Mouse (Mus musculus): ENCODE measurements around the gene Hmgcs2. TPM values are rescaled to one million over a fixed set of nuclear protein-coding genes. Genes with fewer than 3 reads are reported as not detected.
"Not testable (repeated sequence)": the region's sequence is repeated elsewhere in the genome, so short reads cannot be mapped to it uniquely, and the experiment has no call there.

Hmgcs2 gene
- polyA plus RNA-seq, 1 experiment from 2014 or later: 1.4 TPM

GRCm38 (mm10) chr3:98335886-98336285, 55.7 kb downstream of the Hmgcs2 start:
- DNase-seq (ENCODE audit: low spot score) (no peak), ATAC-seq (ENCODE audit: insufficient number of reproducible peaks, low FRiP score, low TSS enrichment, low read depth) (no peak)
- H3K9ac ChIP-seq (ENCODE audit: low read length): no peak overlapping the region
- WGBS: 81% methylated on average over 7 of the region's 7 CpGs
- no peak overlapping the region for H3K4me3 ChIP-seq (ENCODE audit: low read depth, low read length)
- no peak overlapping the region for H3K27ac ChIP-seq (replicated peaks; ENCODE audit: low read depth, low read length)
- H3K4me2 ChIP-seq (ENCODE audit: low read depth, severe bottlenecking): no peak overlapping the region
- H3K36me3 ChIP-seq (ENCODE audit: control insufficient read depth, insufficient read depth, low read length): peaks cover 2% of the 10 kb centered on the region; the same call in 1 of the 2 replicates
- H3K9me3 ChIP-seq (ENCODE audit: control insufficient read depth, low read length): no peaks in the 10 kb centered on the region
- no peaks in the 10 kb centered on the region for H3K27me3 ChIP-seq (ENCODE audit: control insufficient read depth, insufficient read depth, low read length)
- H3K4me1 ChIP-seq (ENCODE audit: control insufficient read depth, insufficient read depth, low read length): peaks cover 25% of the 10 kb centered on the region

GRCm38 (mm10) chr3:98336661-98337654, 56.7 kb downstream of the Hmgcs2 start:
- H3K36me3 ChIP-seq (ENCODE audit: control insufficient read depth, insufficient read depth, low read length): peaks cover 2% of the 10 kb centered on the region; the same call in 1 of the 2 replicates
- no peak overlapping the region for H3K4me3 ChIP-seq (ENCODE audit: low read depth, low read length)
- H3K4me1 ChIP-seq (ENCODE audit: control insufficient read depth, insufficient read depth, low read length): peaks cover 25% of the 10 kb centered on the region
- no peak overlapping the region for H3K4me2 ChIP-seq (ENCODE audit: low read depth, severe bottlenecking)
- H3K27ac ChIP-seq (replicated peaks; ENCODE audit: low read depth, low read length): no peak overlapping the region
- 84% methylated on average over 22 of the region's 22 CpGs for WGBS
- no peaks in the 10 kb centered on the region for H3K27me3 ChIP-seq (ENCODE audit: control insufficient read depth, insufficient read depth, low read length)
- no peak overlapping the region for H3K9ac ChIP-seq (ENCODE audit: low read length)
- no peak for ATAC-seq (ENCODE audit: insufficient number of reproducible peaks, low FRiP score, low TSS enrichment, low read depth)
- H3K9me3 ChIP-seq (ENCODE audit: control insufficient read depth, low read length): no peaks in the 10 kb centered on the region
- DNase-seq (ENCODE audit: low spot score): peak; percentile 40

- peak overlapping the region; percentile 90 for H3K9ac ChIP-seq (ENCODE audit: low read length)
- WGBS: 4% methylated on average over 15 of the region's 15 CpGs
- peak overlapping the region; percentile 86 for H3K4me3 ChIP-seq (ENCODE audit: low read depth, low read length)
- no peak for ATAC-seq (ENCODE audit: insufficient number of reproducible peaks, low FRiP score, low TSS enrichment, low read depth)
- peak overlapping the region; percentile 83 for H3K4me2 ChIP-seq (ENCODE audit: low read depth, severe bottlenecking)
- peaks cover 25% of the 10 kb centered on the region for H3K4me1 ChIP-seq (ENCODE audit: control insufficient read depth, insufficient read depth, low read length)
- no peaks in the 10 kb centered on the region for H3K36me3 ChIP-seq (ENCODE audit: control insufficient read depth, insufficient read depth, low read length)
- H3K27ac ChIP-seq (replicated peaks; ENCODE audit: low read depth, low read length): peak overlapping the region; percentile 75
- no peaks in the 10 kb centered on the region for H3K27me3 ChIP-seq (ENCODE audit: control insufficient read depth, insufficient read depth, low read length)
- H3K9me3 ChIP-seq (ENCODE audit: control insufficient read depth, low read length): no peaks in the 10 kb centered on the region
- peak; percentile 78 for DNase-seq (ENCODE audit: low spot score)
Measured at GRCm38 (mm10) chr3:98338584-98339041, 58.4 kb downstream of the Hmgcs2 start.

GRCm38 (mm10) chr3:98339097-98339705, 59.0 kb downstream of the Hmgcs2 start:
- Histone ChIP-seq H3K27me3 (ENCODE audit: control insufficient read depth, insufficient read depth, low read length) (no peaks in the 10 kb centered on the region), H3K9me3 (ENCODE audit: control insufficient read depth, low read length) (no peaks in the 10 kb centered on the region), H3K4me1 (ENCODE audit: control insufficient read depth, insufficient read depth, low read length) (peaks cover 25% of the 10 kb centered on the region), H3K27ac (replicated peaks; ENCODE audit: low read depth, low read length) (peak overlapping the region; percentile 75), H3K36me3 (ENCODE audit: control insufficient read depth, insufficient read depth, low read length) (no peaks in the 10 kb centered on the region), H3K4me3 (ENCODE audit: low read depth, low read length) (peak overlapping the region; percentile 86), H3K4me2 (ENCODE audit: low read depth, severe bottlenecking) (peak overlapping the region; percentile 83), H3K9ac (ENCODE audit: low read length) (peak overlapping the region; percentile 90)
- WGBS: under 1% methylated on average over 46 of the region's 46 CpGs
- DNase-seq (ENCODE audit: low spot score): peak; percentile 74
- peak; percentile 19; the same call in 1 of the 2 replicates for ATAC-seq (ENCODE audit: insufficient number of reproducible peaks, low FRiP score, low TSS enrichment, low read depth)

GRCm38 (mm10) chr3:98339706-98340109, 59.5 kb downstream of the Hmgcs2 start, which contains the start of gene Phgdh:
Phgdh (minus strand) TSS chr3:98339990.
- peak within 1 kb of the TSS; percentile 83 for H3K4me2 ChIP-seq (ENCODE audit: low read depth, severe bottlenecking)
- WGBS: 0% methylated on average over 10 of the region's 10 CpGs
- H3K4me1 ChIP-seq (ENCODE audit: control insufficient read depth, insufficient read depth, low read length): peaks cover 25% of the 10 kb centered on the region
- DNase-seq (ENCODE audit: low spot score): peak; percentile 83
- peak within 1 kb of the TSS; percentile 86 for H3K4me3 ChIP-seq (ENCODE audit: low read depth, low read length)
- not testable (repeated sequence) for H3K27me3 ChIP-seq (ENCODE audit: control insufficient read depth, insufficient read depth, low read length); H3K9me3 ChIP-seq (ENCODE audit: control insufficient read depth, low read length); H3K36me3 ChIP-seq (ENCODE audit: control insufficient read depth, insufficient read depth, low read length)
- ATAC-seq (ENCODE audit: insufficient number of reproducible peaks, low FRiP score, low TSS enrichment, low read depth): peak; percentile 83
- peak within 1 kb of the TSS; percentile 75 for H3K27ac ChIP-seq (replicated peaks; ENCODE audit: low read depth, low read length)
- H3K9ac ChIP-seq (ENCODE audit: low read length): peak within 1 kb of the TSS; percentile 90

- Histone ChIP-seq H3K4me2 (ENCODE audit: low read depth, severe bottlenecking) (no peak overlapping the region), H3K9ac (ENCODE audit: low read length) (no peak overlapping the region), H3K27ac (replicated peaks; ENCODE audit: low read depth, low read length) (no peak overlapping the region), H3K4me1 (ENCODE audit: control insufficient read depth, insufficient read depth, low read length) (peaks cover 23% of the 10 kb centered on the region), H3K36me3 (ENCODE audit: control insufficient read depth, insufficient read depth, low read length) (no peaks in the 10 kb centered on the region), H3K27me3 (ENCODE audit: control insufficient read depth, insufficient read depth, low read length) (no peaks in the 10 kb centered on the region), H3K9me3 (ENCODE audit: control insufficient read depth, low read length) (no peaks in the 10 kb centered on the region), H3K4me3 (ENCODE audit: low read depth, low read length) (no peak overlapping the region)
- no peak for DNase-seq (ENCODE audit: low spot score)
- WGBS: 79% methylated on average over 17 of the region's 17 CpGs
- ATAC-seq (ENCODE audit: insufficient number of reproducible peaks, low FRiP score, low TSS enrichment, low read depth): no peak
Measured at GRCm38 (mm10) chr3:98340818-98341594, 60.8 kb downstream of the Hmgcs2 start.

- H3K36me3 ChIP-seq (ENCODE audit: control insufficient read depth, insufficient read depth, low read length): no peaks in the 10 kb centered on the region
- no peak overlapping the region for H3K9ac ChIP-seq (ENCODE audit: low read length)
- ATAC-seq (ENCODE audit: insufficient number of reproducible peaks, low FRiP score, low TSS enrichment, low read depth) (no peak), DNase-seq (ENCODE audit: low spot score) (no peak)
- no peak overlapping the region for H3K4me2 ChIP-seq (ENCODE audit: low read depth, severe bottlenecking)
- H3K9me3 ChIP-seq (ENCODE audit: control insufficient read depth, low read length): no peaks in the 10 kb centered on the region
- peaks cover 4% of the 10 kb centered on the region for H3K4me1 ChIP-seq (ENCODE audit: control insufficient read depth, insufficient read depth, low read length)
- no peak overlapping the region for H3K4me3 ChIP-seq (ENCODE audit: low read depth, low read length)
- no peak overlapping the region for H3K27ac ChIP-seq (replicated peaks; ENCODE audit: low read depth, low read length)
- no peaks in the 10 kb centered on the region for H3K27me3 ChIP-seq (ENCODE audit: control insufficient read depth, insufficient read depth, low read length)
- 85% methylated on average over 3 of the region's 3 CpGs for WGBS
Measured at GRCm38 (mm10) chr3:98343235-98343634, 63.0 kb downstream of the Hmgcs2 start.

GRCm38 (mm10) chr3:98348106-98348505, 67.9 kb downstream of the Hmgcs2 start:
- Histone ChIP-seq H3K4me2 (ENCODE audit: low read depth, severe bottlenecking) (no peak overlapping the region), H3K36me3 (ENCODE audit: control insufficient read depth, insufficient read depth, low read length) (no peaks in the 10 kb centered on the region), H3K9ac (ENCODE audit: low read length) (no peak overlapping the region), H3K27me3 (ENCODE audit: control insufficient read depth, insufficient read depth, low read length) (no peaks in the 10 kb centered on the region), H3K9me3 (ENCODE audit: control insufficient read depth, low read length) (no peaks in the 10 kb centered on the region), H3K27ac (replicated peaks; ENCODE audit: low read depth, low read length) (no peak overlapping the region), H3K4me3 (ENCODE audit: low read depth, low read length) (no peak overlapping the region), H3K4me1 (ENCODE audit: control insufficient read depth, insufficient read depth, low read length) (no peaks in the 10 kb centered on the region)
- ATAC-seq (ENCODE audit: insufficient number of reproducible peaks, low FRiP score, low TSS enrichment, low read depth): no peak
- 81% methylated on average over 6 of the region's 6 CpGs for WGBS
- DNase-seq (ENCODE audit: low spot score): no peak
